Mouse (Mus musculus) CH12.LX (cell line): ENCODE data around the gene Gm16181. TPM values are rescaled to one million over a fixed set of nuclear protein-coding genes. Genes with fewer than 3 reads are reported as not detected.

ENCODE experiments used
- DNase-seq: peaks from one replicate; pipeline ENCODE4 v3.0.0-alpha.2; 2013; ENCODE audit errors: extremely low read depth
- H3K27ac ChIP-seq: 2 replicates; pipeline ENCODE4 v1.5.1; 2012; ENCODE audit warnings: low read depth, mild to moderate bottlenecking, control low read depth, moderate library complexity; ENCODE audit not compliant: insufficient read depth
- H3K27me3 ChIP-seq: replicated peaks from 2 replicates; pipeline ENCODE3; 2012; ENCODE audit warnings: inconsistent platforms
- H3K36me3 ChIP-seq, 2 experiments: replicated peaks in 1 of 2; 2 replicates each; pipeline versions ENCODE3 to v1.6.1; 2012; ENCODE audit warnings: inconsistent platforms in 1 of 2, low read length in 1 of 2, mild to moderate bottlenecking in 1 of 2, mixed read lengths in 1 of 2, moderate library complexity in 1 of 2; ENCODE audit not compliant: control insufficient read depth in 1 of 2, insufficient read depth in 1 of 2
- H3K4me1 ChIP-seq, 2 experiments: 2 replicates each; pipeline ENCODE4 v1.6.1; 2012; ENCODE audit warnings: inconsistent platforms in 1 of 2, moderate library complexity in 1 of 2; ENCODE audit not compliant: insufficient read depth in 2 of 2, control insufficient read depth in 1 of 2
- H3K4me2 ChIP-seq: 2 replicates; pipeline ENCODE4 v1.6.1; 2012; ENCODE audit warnings: low read depth, mild to moderate bottlenecking, control low read depth; ENCODE audit not compliant: poor library complexity, insufficient read depth, severe bottlenecking
- H3K4me3 ChIP-seq, 3 experiments: fragments of 150-350 bp in 1 of 3; sonication (generic) in 1 of 3; replicated peaks in 1 of 3; 2 replicates each; pipeline versions ENCODE3 to v1.5.1; 2011 to 2012; ENCODE audit warnings: low read depth in 2 of 3, low read length in 2 of 3, mild to moderate bottlenecking in 2 of 3, moderate library complexity in 2 of 3, control low read depth in 1 of 3, improper control_type of control experiment in 1 of 3, inconsistent platforms in 1 of 3, mixed read lengths in 1 of 3; ENCODE audit not compliant: poor library complexity in 1 of 3
- H3K79me2 ChIP-seq: replicated peaks from 2 replicates; pipeline ENCODE4 v1.6.1; 2012; ENCODE audit warnings: mild to moderate bottlenecking, moderate library complexity; ENCODE audit not compliant: control insufficient read depth, poor library complexity, insufficient read depth, severe bottlenecking; ENCODE audit errors: extremely low read depth
- H3K9ac ChIP-seq: 2 replicates; pipeline ENCODE4 v1.6.1; 2012; ENCODE audit warnings: low read depth, mild to moderate bottlenecking, control low read depth, moderate library complexity; ENCODE audit not compliant: insufficient read depth
- H3K9me3 ChIP-seq: replicated peaks from 2 replicates; pipeline ENCODE3; 2012; ENCODE audit warnings: low read length, inconsistent platforms, mixed read lengths
- CHD2 ChIP-seq: IDR thresholded peaks from 2 replicates; pipeline ENCODE4 v1.6.1; 2011; ENCODE audit warnings: low read length, improper control_type of control experiment
- E2F4 ChIP-seq: IDR thresholded peaks from 2 replicates; pipeline ENCODE4 v1.6.1; 2011; ENCODE audit warnings: low read depth, low read length, improper control_type of control experiment; ENCODE audit not compliant: insufficient replicate concordance
- EP300 ChIP-seq: IDR thresholded peaks from 2 replicates; pipeline ENCODE4 v1.6.1; 2011; ENCODE audit warnings: low read length, improper control_type of control experiment
- JUN ChIP-seq: IDR thresholded peaks from 2 replicates; pipeline ENCODE4 v1.6.1; 2011; ENCODE audit warnings: low read depth, mild to moderate bottlenecking, low read length, improper control_type of control experiment, moderate library complexity; ENCODE audit not compliant: insufficient read depth
- MAZ ChIP-seq: IDR thresholded peaks from 2 replicates; pipeline ENCODE4 v1.6.1; 2012; ENCODE audit warnings: low read depth, mild to moderate bottlenecking, inconsistent platforms, low read length, improper control_type of control experiment, moderate library complexity
- MEF2A ChIP-seq: IDR thresholded peaks from 2 replicates; pipeline ENCODE4 v1.6.1; 2014; ENCODE audit warnings: low read depth, mild to moderate bottlenecking, inconsistent platforms, low read length, improper control_type of control experiment, borderline replicate concordance
- MYC ChIP-seq: IDR thresholded peaks from 2 replicates; pipeline ENCODE4 v1.6.1; 2011; ENCODE audit warnings: low read depth, mild to moderate bottlenecking, improper control_type of control experiment, low read length
- NRF1 ChIP-seq: IDR thresholded peaks from 2 replicates; pipeline ENCODE4 v1.6.1; 2014; ENCODE audit warnings: low read depth, mild to moderate bottlenecking, inconsistent platforms, low read length, improper control_type of control experiment, moderate library complexity
- PAX5 ChIP-seq: IDR thresholded peaks from 2 replicates; pipeline ENCODE4 v1.6.1; 2012; ENCODE audit warnings: low read length, inconsistent platforms, mixed read lengths
- SMC3 ChIP-seq: IDR thresholded peaks from 2 replicates; pipeline ENCODE4 v1.6.1; 2011; ENCODE audit warnings: low read depth, low read length, improper control_type of control experiment
- TBP ChIP-seq: conservative IDR thresholded peaks from 2 replicates; pipeline ENCODE4 v1.6.1; 2011; ENCODE audit warnings: low read depth, low read length, improper control_type of control experiment
- USF2 ChIP-seq: conservative IDR thresholded peaks from 2 replicates; pipeline ENCODE4 v1.6.1; 2011; ENCODE audit warnings: low read depth, low read length, improper control_type of control experiment
- ZNF384 ChIP-seq: IDR thresholded peaks from 2 replicates; pipeline ENCODE4 v1.6.1; 2012; ENCODE audit warnings: low read depth, low read length, improper control_type of control experiment, inconsistent platforms
- dilution Hi-C: fragments of 300-500 bp; cut with MboI; formaldehyde crosslinking; loops from 2 replicates; pipeline ENCODE4 v1.14.3; 2020; ENCODE audit warnings: low sequenced_read_pairs; ENCODE audit not compliant: extremely low pct_unique_long_range_greater_than_20kb, extremely low pct_ligation_motif_present
- in situ Hi-C: fragments of 300-500 bp; cut with MboI; formaldehyde crosslinking; loops from 3 replicates; pipeline ENCODE4 v1.14.3; 2019; ENCODE audit warnings: low sequenced_read_pairs, low pct_ligation_motif_present, low pct_unique_long_range_greater_than_20kb, mixed read lengths
- polyA plus RNA-seq: library from polyadenylated mRNA; unstranded; fragments of >175 nt; gene quantifications from 2 replicates; pipeline ENCODE4 v1.2.1, GENCODE M21; 2012; ENCODE audit warnings: low read depth; ENCODE audit not compliant: insufficient read length
- total RNA-seq, 2 experiments: library from RNA; depleted of rRNA; stranded (reverse); fragments of 300-350 nt in 1 of 2; fragments of >200 nt in 1 of 2; gene quantifications; 2 replicates each; pipeline ENCODE4 v1.2.3; 2012 to 2014

Gm16181 gene
- total and polyA plus RNA-seq, 3 experiments: not detected

GRCm38 (mm10) chr17:35272249-35272648 lies 51.6 kb downstream of the Gm16181 start:
- DNase-seq: no peak
- Histone ChIP-seq H3K79me2 (no peaks in the 10 kb centered on the region), H3K4me1 (0 out of 4 replicates have a peak, but pooled peaks cover 0 to 2% of the 10 kb centered on the region in 2 experiments), H3K4me2 (no peak overlapping the region), H3K27ac (no peak overlapping the region), H3K4me3 (no peak overlapping the region), H3K36me3 (peaks cover 8 to 44% of the 10 kb centered on the region in 2 experiments), H3K27me3 (no peaks in the 10 kb centered on the region), H3K9ac (no peak overlapping the region), H3K9me3 (peaks cover 13% of the 10 kb centered on the region)
- TF ChIP-seq E2F4 (no peak), NRF1 (no peak), PAX5 (no peak), USF2 (no peak), ZNF384 (no peak), SMC3 (no peak), CHD2 (no peak), JUN (no peak), TBP (no peak), MEF2A (no peak), MAZ (no peak), EP300 (no peak), MYC (no peak)
- in situ Hi-C loops (loop anchor here (5.0 kb wide), 1 partner anchor 1300 kb away; no protein-coding TSS in a partner anchor), dilution Hi-C loops (loop anchor here (5.0 kb wide), 1 partner anchor 1300 kb away; no protein-coding TSS in a partner anchor)

Other genes with a start within 250 kb of the Gm16181 start
Only the 20 nearest of the 38 such genes appear.
- gene Abhd16a, start 131.6 kb upstream of the Gm16181 start, total RNA-seq (2012; rRNA removed): 15.3 and 16.2 TPM in 2 replicates
- gene Abhd16a, start 131.6 kb upstream of the Gm16181 start, total RNA-seq (2014; rRNA removed): 11.7 and 16.6 TPM in 2 replicates
- gene Abhd16a, start 131.6 kb upstream of the Gm16181 start, polyA plus RNA-seq: 10.7 and 11.6 TPM in 2 replicates
- not detected in 2 replicates for gene Ly6g5c, start 112.6 kb upstream of the Gm16181 start, total RNA-seq (2012; rRNA removed)
- not detected in 2 replicates for gene Ly6g5c, start 112.6 kb upstream of the Gm16181 start, total RNA-seq (2014; rRNA removed)
- not detected in 2 replicates for gene Ly6g5c, start 112.6 kb upstream of the Gm16181 start, polyA plus RNA-seq
- 0.30 and 0.50 TPM in 2 replicates for gene Ly6g5b, start 105.4 kb upstream of the Gm16181 start, total RNA-seq (2012; rRNA removed)
- gene Ly6g5b, start 105.4 kb upstream of the Gm16181 start, total RNA-seq (2014; rRNA removed): 0.88 and 0.91 TPM in 2 replicates
- gene Ly6g5b, start 105.4 kb upstream of the Gm16181 start, polyA plus RNA-seq: 1.0 and 1.1 TPM in 2 replicates
- gene Gpank1, start 99.4 kb upstream of the Gm16181 start, total RNA-seq (2012; rRNA removed): 42.7 and 43.0 TPM in 2 replicates
- 32.6 and 36.6 TPM in 2 replicates for gene Gpank1, start 99.4 kb upstream of the Gm16181 start, total RNA-seq (2014; rRNA removed)
- gene Gpank1, start 99.4 kb upstream of the Gm16181 start, polyA plus RNA-seq: 32.5 and 33.6 TPM in 2 replicates
- 130 and 143 TPM in 2 replicates for gene Csnk2b, start 98.8 kb upstream of the Gm16181 start, total RNA-seq (2012; rRNA removed)
- gene Csnk2b, start 98.8 kb upstream of the Gm16181 start, total RNA-seq (2014; rRNA removed): 85.3 and 89.3 TPM in 2 replicates
- 267 and 348 TPM in 2 replicates for gene Csnk2b, start 98.8 kb upstream of the Gm16181 start, polyA plus RNA-seq
- 15.6 and 17.0 TPM in 2 replicates for gene D17H6S53E, start 94.5 kb upstream of the Gm16181 start, total RNA-seq (2012; rRNA removed)
- 8.8 and 11.9 TPM in 2 replicates for gene D17H6S53E, start 94.5 kb upstream of the Gm16181 start, total RNA-seq (2014; rRNA removed)
- 8.7 and 13.8 TPM in 2 replicates for gene D17H6S53E, start 94.5 kb upstream of the Gm16181 start, polyA plus RNA-seq
- gene Apom, start 88.8 kb upstream of the Gm16181 start, total RNA-seq (2012; rRNA removed): 0.21 TPM in 1 of 2 replicates, not detected in the other
- not detected in 2 replicates for gene Apom, start 88.8 kb upstream of the Gm16181 start, total RNA-seq (2014; rRNA removed)
- gene Apom, start 88.8 kb upstream of the Gm16181 start, polyA plus RNA-seq: 0.39 and 0.41 TPM in 2 replicates
- gene Bag6, start 85.7 kb upstream of the Gm16181 start, total RNA-seq (2012; rRNA removed): 73.0 and 73.7 TPM in 2 replicates
- gene Bag6, start 85.7 kb upstream of the Gm16181 start, total RNA-seq (2014; rRNA removed): 21.7 and 26.0 TPM in 2 replicates
- 133 and 152 TPM in 2 replicates for gene Bag6, start 85.7 kb upstream of the Gm16181 start, polyA plus RNA-seq
- gene Prrc2a, start 55.9 kb upstream of the Gm16181 start, total RNA-seq (2012; rRNA removed): 80.4 and 87.1 TPM in 2 replicates
- 27.8 and 31.3 TPM in 2 replicates for gene Prrc2a, start 55.9 kb upstream of the Gm16181 start, total RNA-seq (2014; rRNA removed)
- 234 and 313 TPM in 2 replicates for gene Prrc2a, start 55.9 kb upstream of the Gm16181 start, polyA plus RNA-seq
- 7.0 and 14.7 TPM in 2 replicates for gene Aif1, start 44.8 kb upstream of the Gm16181 start, total RNA-seq (2012; rRNA removed)
- 14.1 and 15.5 TPM in 2 replicates for gene Aif1, start 44.8 kb upstream of the Gm16181 start, total RNA-seq (2014; rRNA removed)
- gene Aif1, start 44.8 kb upstream of the Gm16181 start, polyA plus RNA-seq: 14.7 and 19.7 TPM in 2 replicates
- 6.0 and 8.4 TPM in 2 replicates for gene Lst1, start 32.4 kb upstream of the Gm16181 start, total RNA-seq (2012; rRNA removed)
- 2.9 and 4.4 TPM in 2 replicates for gene Lst1, start 32.4 kb upstream of the Gm16181 start, total RNA-seq (2014; rRNA removed)
- gene Lst1, start 32.4 kb upstream of the Gm16181 start, polyA plus RNA-seq: 8.5 and 9.0 TPM in 2 replicates
- 120 and 150 TPM in 2 replicates for gene Ltb, start 26.4 kb upstream of the Gm16181 start, total RNA-seq (2012; rRNA removed)
- 228 and 234 TPM in 2 replicates for gene Ltb, start 26.4 kb upstream of the Gm16181 start, total RNA-seq (2014; rRNA removed)
- gene Ltb, start 26.4 kb upstream of the Gm16181 start, polyA plus RNA-seq: 263 and 267 TPM in 2 replicates
- 18.8 and 28.0 TPM in 2 replicates for gene Tnf, start 18.8 kb upstream of the Gm16181 start, total RNA-seq (2012; rRNA removed)
- gene Tnf, start 18.8 kb upstream of the Gm16181 start, total RNA-seq (2014; rRNA removed): 19.0 and 20.8 TPM in 2 replicates
- gene Tnf, start 18.8 kb upstream of the Gm16181 start, polyA plus RNA-seq: 25.2 and 28.3 TPM in 2 replicates
- 8.9 and 13.4 TPM in 2 replicates for gene Lta, start 15.5 kb upstream of the Gm16181 start, total RNA-seq (2012; rRNA removed)
- 18.9 and 19.6 TPM in 2 replicates for gene Lta, start 15.5 kb upstream of the Gm16181 start, total RNA-seq (2014; rRNA removed)
- gene Lta, start 15.5 kb upstream of the Gm16181 start, polyA plus RNA-seq: 50.4 and 53.0 TPM in 2 replicates
- gene Atp6v1g2, start 12.8 kb downstream of the Gm16181 start, total RNA-seq (2012; rRNA removed): 0.76 and 0.88 TPM in 2 replicates
- gene Atp6v1g2, start 12.8 kb downstream of the Gm16181 start, total RNA-seq (2014; rRNA removed): 0.23 and 0.27 TPM in 2 replicates
- gene Atp6v1g2, start 12.8 kb downstream of the Gm16181 start, polyA plus RNA-seq: 1.4 and 2.0 TPM in 2 replicates
- 16.7 and 22.0 TPM in 2 replicates for gene Nfkbil1, start 15.0 kb downstream of the Gm16181 start, total RNA-seq (2012; rRNA removed)
- 15.2 TPM in 2 replicates for gene Nfkbil1, start 15.0 kb downstream of the Gm16181 start, total RNA-seq (2014; rRNA removed)
- 25.9 and 31.6 TPM in 2 replicates for gene Nfkbil1, start 15.0 kb downstream of the Gm16181 start, polyA plus RNA-seq
- 208 and 229 TPM in 2 replicates for gene Ddx39b, start 20.9 kb downstream of the Gm16181 start, total RNA-seq (2012; rRNA removed)
- 242 and 254 TPM in 2 replicates for gene Ddx39b, start 20.9 kb downstream of the Gm16181 start, total RNA-seq (2014; rRNA removed)
- gene Ddx39b, start 20.9 kb downstream of the Gm16181 start, polyA plus RNA-seq: 341 and 411 TPM in 2 replicates
- 817 and 944 TPM in 2 replicates for gene H2-D1, start 41.9 kb downstream of the Gm16181 start, total RNA-seq (2012; rRNA removed)
- 659 and 667 TPM in 2 replicates for gene H2-D1, start 41.9 kb downstream of the Gm16181 start, total RNA-seq (2014; rRNA removed)
- gene H2-D1, start 41.9 kb downstream of the Gm16181 start, polyA plus RNA-seq: 880 and 952 TPM in 2 replicates
- 24.3 and 31.8 TPM in 2 replicates for gene H2-Q1, start 99.6 kb downstream of the Gm16181 start, total RNA-seq (2012; rRNA removed)
- gene H2-Q1, start 99.6 kb downstream of the Gm16181 start, total RNA-seq (2014; rRNA removed): 2.2 and 2.4 TPM in 2 replicates
- gene H2-Q1, start 99.6 kb downstream of the Gm16181 start, polyA plus RNA-seq: 10.1 and 13.9 TPM in 2 replicates
- 0.25 and 0.47 TPM in 2 replicates for gene H2-Q2, start 121.4 kb downstream of the Gm16181 start, total RNA-seq (2012; rRNA removed)
- not detected in 2 replicates for gene H2-Q2, start 121.4 kb downstream of the Gm16181 start, total RNA-seq (2014; rRNA removed)
- 15.1 and 21.6 TPM in 2 replicates for gene H2-Q2, start 121.4 kb downstream of the Gm16181 start, polyA plus RNA-seq